Mouse (Mus musculus): ENCODE measurements around the gene Gm19345.

The Gm19345 gene

GRCm38 (mm10) chr7:19851858-19852570 lies at the start of gene Gm19345:
Gene Gm19345 (plus strand): TSS chr7:19852003.
- no peak for DNase-seq

- peak; percentile 71 to 73 for DNase-seq
Observed at GRCm38 (mm10) chr7:19802995-19803394, 48.8 kb upstream of the Gm19345 start.

GRCm38 (mm10) chr7:19806356-19806969 lies 45.3 kb upstream of the Gm19345 start:
- no peak for DNase-seq

- no peak for DNase-seq
Observed at GRCm38 (mm10) chr7:19809369-19809768, 42.4 kb upstream of the Gm19345 start.

GRCm38 (mm10) chr7:19811114-19811513 lies 40.7 kb upstream of the Gm19345 start:
- DNase-seq: peak; percentile 78

- no peak for DNase-seq
Observed at GRCm38 (mm10) chr7:19813161-19813560, 38.6 kb upstream of the Gm19345 start.

GRCm38 (mm10) chr7:19813579-19814122 lies 38.2 kb upstream of the Gm19345 start:
- DNase-seq: no peak

GRCm38 (mm10) chr7:19815296-19816223 lies 36.2 kb upstream of the Gm19345 start:
- DNase-seq: no peak

GRCm38 (mm10) chr7:19816224-19816771 lies 35.5 kb upstream of the Gm19345 start:
- peak; percentile 94 to 96 for DNase-seq

GRCm38 (mm10) chr7:19817382-19818105 lies 34.3 kb upstream of the Gm19345 start:
- DNase-seq: peak; percentile 92 to 93

GRCm38 (mm10) chr7:19818440-19818839 lies 33.4 kb upstream of the Gm19345 start:
- peak; percentile 65 to 75 for DNase-seq

- DNase-seq: no peak
Observed at GRCm38 (mm10) chr7:19818875-19819274, 32.9 kb upstream of the Gm19345 start.

GRCm38 (mm10) chr7:19820347-19821048 lies 31.3 kb upstream of the Gm19345 start:
- DNase-seq: no peak

GRCm38 (mm10) chr7:19821633-19822032 lies 30.2 kb upstream of the Gm19345 start:
- DNase-seq: no peak

GRCm38 (mm10) chr7:19822193-19822592 lies 29.6 kb upstream of the Gm19345 start:
- no peak for DNase-seq

GRCm38 (mm10) chr7:19822604-19823058 lies 29.2 kb upstream of the Gm19345 start, which contains the start of gene Bcl3:
Gene Bcl3 (minus strand): TSS chr7:19822770.
- peak; percentile 85 to 88 for DNase-seq

- DNase-seq: peak in 1 of 2 experiments; percentile 45
Observed at GRCm38 (mm10) chr7:19823256-19824181, 28.3 kb upstream of the Gm19345 start.

GRCm38 (mm10) chr7:19824182-19824973 lies 27.4 kb upstream of the Gm19345 start:
- DNase-seq: peak; percentile 91 to 96

GRCm38 (mm10) chr7:19826756-19827155 lies 25.0 kb upstream of the Gm19345 start:
- no peak for DNase-seq
